Mouse (Mus musculus) ES-E14 (cell line): Measurements from ENCODE around the gene Ccdc88c. TPM values are rescaled to one million over a fixed set of nuclear protein-coding genes. Genes with fewer than 3 reads are reported as not detected.

Source experiments
- DNase-seq: peaks from one replicate; pipeline ENCODE4 v3.0.0-alpha.2; 2013; ENCODE audit warnings: low read depth, low spot score
- H3K27ac ChIP-seq: 2 replicates; pipeline ENCODE4 v1.5.1; 2012; ENCODE audit warnings: low read depth, mild to moderate bottlenecking, low read length, moderate library complexity, mixed read lengths; ENCODE audit not compliant: poor library complexity, insufficient read depth, severe bottlenecking
- H3K36me3 ChIP-seq: 2 replicates; pipeline ENCODE4 v1.6.1; 2012; ENCODE audit warnings: mild to moderate bottlenecking, low read length, moderate library complexity, mixed read lengths; ENCODE audit not compliant: control insufficient read depth, poor library complexity, insufficient read depth, severe bottlenecking
- H3K4me1 ChIP-seq, 2 experiments: fragments of 150-350 bp in 1 of 2; sonication (generic) in 1 of 2; 2 replicates each; pipeline ENCODE4 v1.6.1; 2012; ENCODE audit warnings: low read length in 2 of 2, mild to moderate bottlenecking in 1 of 2, mixed read lengths in 1 of 2; ENCODE audit not compliant: control insufficient read depth in 2 of 2, insufficient read depth in 2 of 2, poor library complexity in 1 of 2
- H3K4me3 ChIP-seq, 2 experiments: fragments of 150-350 bp in 1 of 2; sonication (generic) in 1 of 2; 2 replicates each; pipeline ENCODE4 v1.5.1; 2012; ENCODE audit warnings: low read length in 2 of 2, low read depth in 1 of 2, mild to moderate bottlenecking in 1 of 2, mixed read lengths in 1 of 2; ENCODE audit not compliant: insufficient read depth in 1 of 2, poor library complexity in 1 of 2, severe bottlenecking in 1 of 2
- H3K9ac ChIP-seq: 2 replicates; pipeline ENCODE4 v1.6.1; 2012; ENCODE audit warnings: low read depth, mild to moderate bottlenecking, low read length, mixed read lengths; ENCODE audit not compliant: poor library complexity, insufficient read depth, severe bottlenecking
- H3K9me3 ChIP-seq: fragments of 150-350 bp; sonication (generic); 2 replicates; pipeline ENCODE4 v1.6.1; 2012; ENCODE audit warnings: low read depth, mild to moderate bottlenecking, low read length; ENCODE audit not compliant: control insufficient read depth, insufficient read depth
- CHD2 ChIP-seq: IDR thresholded peaks from 2 replicates; pipeline ENCODE4 v1.6.1; 2014; ENCODE audit warnings: mild to moderate bottlenecking, low read depth, low read length, inconsistent platforms
- HCFC1 ChIP-seq: IDR thresholded peaks from 2 replicates; pipeline ENCODE4 v1.6.1; 2012; ENCODE audit warnings: low read length, inconsistent platforms, borderline replicate concordance; ENCODE audit not compliant: insufficient read depth
- MAFK ChIP-seq: IDR thresholded peaks from 2 replicates; pipeline ENCODE4 v1.6.1; 2014; ENCODE audit warnings: mild to moderate bottlenecking, low read depth, low read length, inconsistent platforms; ENCODE audit not compliant: insufficient read depth
- ZC3H11A ChIP-seq: IDR thresholded peaks from 2 replicates; pipeline ENCODE4 v1.6.1; 2012; ENCODE audit warnings: low read depth, mild to moderate bottlenecking, inconsistent platforms, low read length, borderline replicate concordance
- ZNF384 ChIP-seq: IDR thresholded peaks from 2 replicates; pipeline ENCODE4 v1.6.1; 2012; ENCODE audit warnings: low read depth, low read length, inconsistent platforms
- in situ Hi-C, 2 experiments: fragments of 600-800 bp; cut with MboI; formaldehyde crosslinking; loops; one replicate each; pipeline ENCODE4 v1.15.1; 2025; ENCODE audit warnings: low sequenced_read_pairs in 2 of 2, inconsistent platforms in 1 of 2; ENCODE audit not compliant: unreplicated experiment in 2 of 2
- total RNA-seq: library from RNA; depleted of rRNA; stranded (reverse); fragments of 300-350 nt; gene quantifications from 2 replicates; pipeline ENCODE4 v1.2.3, GENCODE M21; 2012

The Ccdc88c gene
- total RNA-seq, 1 experiment, result 35.7 TPM

GRCm38 (mm10) chr12:100945501-100945900 lies 83.4 kb downstream of the Ccdc88c start:
- H3K4me3 ChIP-seq, result no peak overlapping the region
- peaks cover 61% of the 10 kb centered on the region for H3K36me3 ChIP-seq
- no peak for DNase-seq
- TF ChIP-seq ZC3H11A, result no peak
- no peak for TF ChIP-seq MAFK
- no peak for TF ChIP-seq ZNF384
- no peak for TF ChIP-seq HCFC1
- no peak for TF ChIP-seq CHD2
- no peak overlapping the region for H3K27ac ChIP-seq
- peaks cover 0 to 4% of the 10 kb centered on the region in 2 experiments; a peak in 1 of 4 replicates for H3K4me1 ChIP-seq
- no peaks in the 10 kb centered on the region for H3K9me3 ChIP-seq
- no peak overlapping the region for H3K9ac ChIP-seq
- in situ Hi-C loops, result no loop called here

GRCm38 (mm10) chr12:100944921-100945336 lies 83.9 kb downstream of the Ccdc88c start:
- no peak overlapping the region for H3K27ac ChIP-seq
- no peak overlapping the region for H3K4me3 ChIP-seq
- DNase-seq, result no peak
- no peaks in the 10 kb centered on the region for H3K9me3 ChIP-seq
- in situ Hi-C loops, result no loop called here
- H3K36me3 ChIP-seq, result peaks cover 66% of the 10 kb centered on the region
- H3K4me1 ChIP-seq, result peaks cover 0 to 6% of the 10 kb centered on the region in 2 experiments; a peak in 1 of 4 replicates
- no peak overlapping the region for H3K9ac ChIP-seq
- TF ChIP-seq ZNF384 (no peak), ZC3H11A (no peak), HCFC1 (no peak), CHD2 (no peak), MAFK (no peak)

GRCm38 (mm10) chr12:100943146-100943545 lies 85.7 kb downstream of the Ccdc88c start:
- TF ChIP-seq ZNF384 (no peak), MAFK (no peak), ZC3H11A (no peak)
- DNase-seq, result no peak
- Histone ChIP-seq H3K9me3 (no peaks in the 10 kb centered on the region), H3K4me3 (no peak overlapping the region), H3K27ac (no peak overlapping the region; the same call in 1 of the 2 replicates), H3K9ac (no peak overlapping the region), H3K4me1 (peaks cover 0 to 3% of the 10 kb centered on the region in 2 experiments; a peak in 1 of 4 replicates), H3K36me3 (peaks cover 72% of the 10 kb centered on the region)
- in situ Hi-C loops, result no loop called here

GRCm38 (mm10) chr12:100941361-100941760 lies 87.5 kb downstream of the Ccdc88c start:
- no peak overlapping the region for H3K9ac ChIP-seq
- in situ Hi-C loops, result no loop called here
- H3K9me3 ChIP-seq, result no peaks in the 10 kb centered on the region
- H3K4me1 ChIP-seq, result peaks cover 0 to 3% of the 10 kb centered on the region in 2 experiments; a peak in 1 of 4 replicates
- DNase-seq, result no peak
- peaks cover 67% of the 10 kb centered on the region for H3K36me3 ChIP-seq
- no peak for TF ChIP-seq ZNF384
- TF ChIP-seq CHD2, result no peak
- TF ChIP-seq HCFC1, result no peak
- TF ChIP-seq MAFK, result no peak
- no peak for TF ChIP-seq ZC3H11A
- H3K4me3 ChIP-seq, result no peak overlapping the region
- no peak overlapping the region for H3K27ac ChIP-seq
